Mouse (Mus musculus): ENCODE data around the gene 4933411K16Rik.

DNA sequence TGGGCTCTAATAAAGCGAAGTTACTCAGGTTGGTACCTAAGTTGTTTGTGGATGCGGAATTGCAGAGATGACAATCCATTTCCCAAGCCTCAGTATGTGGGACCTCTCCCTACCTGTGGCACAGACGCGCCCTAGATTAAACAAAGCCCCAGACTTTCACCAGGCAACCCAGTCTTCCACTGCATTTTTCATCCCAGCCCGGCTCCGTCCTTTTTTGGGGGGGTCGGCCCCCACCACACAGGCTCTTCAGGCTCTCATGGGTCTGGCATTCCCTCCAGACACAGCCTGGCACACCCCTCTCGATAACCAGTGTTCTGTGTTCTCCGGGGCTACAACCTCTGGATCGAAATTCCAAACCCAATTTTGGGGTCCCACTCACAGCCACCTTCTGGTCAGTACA lies 33.6 kb downstream of the 4933411K16Rik start:
- TF ChIP-seq MYOG (IDR thresholded peaks at IDR 0.05; ENCODE audit: control insufficient read depth, extremely low read depth, insufficient read length) (no peak), CTCF (IDR thresholded peaks at IDR 0.05; ENCODE audit: control insufficient read depth, insufficient read depth, insufficient read length) (no peak), USF1 (IDR thresholded peaks at IDR 0.05; ENCODE audit: low read depth) (no peak)
